Comparison of ENCODE assay signal across 8 mouse cellular contexts in genomic region chr1:133421975-133422570, GRCm38 (mm10). TPM values are rescaled to one million over a fixed set of nuclear protein-coding genes. Genes with fewer than 3 reads are reported as not detected.
A peak's percentile ranks its signal among the peaks of the same experiment; 100 is the strongest.
DNase-seq lines count a peak whose midpoint lies in the region; ATAC-seq and TF ChIP-seq lines count a peak whose summit lies in the region.

No protein-coding gene starts in this region.

- peak overlapping the region; percentile 89 for H3K9ac ChIP-seq in heart, embryonic 16.5 days (ENCODE audit: low read length)
- H3K9ac ChIP-seq in liver, embryonic 14.5 days (replicated peaks): no peak overlapping the region

- H3K27me3 ChIP-seq in E14TG2a.4 (ENCODE audit: insufficient read depth, low read length): peaks cover 56% of the 10 kb centered on the region
- no peaks in the 10 kb centered on the region for H3K27me3 ChIP-seq in heart, embryonic 16.5 days (ENCODE audit: control insufficient read depth, insufficient read depth, low read length)
- peaks cover 37% of the 10 kb centered on the region for H3K27me3 ChIP-seq in liver, embryonic 14.5 days (ENCODE audit: control insufficient read depth, insufficient read depth, low read length)

- H3K4me1 ChIP-seq in E14TG2a.4 (replicated peaks; ENCODE audit: low read depth, low read length): peaks cover 66% of the 10 kb centered on the region
- peaks cover 31% of the 10 kb centered on the region for H3K4me1 ChIP-seq in heart, embryonic 16.5 days (ENCODE audit: control insufficient read depth, insufficient read depth, low read length)
- H3K4me1 ChIP-seq in liver, embryonic 14.5 days (replicated peaks; ENCODE audit: control insufficient read depth in 2 of 2, insufficient read depth in 2 of 2, low read length in 1 of 2): peaks cover 0 to 5% of the 10 kb centered on the region in 2 experiments; a peak in 1 of 4 replicates

- H3K36me3 ChIP-seq in E14TG2a.4 (ENCODE audit: insufficient read depth, low read length): no peaks in the 10 kb centered on the region
- no peaks in the 10 kb centered on the region for H3K36me3 ChIP-seq in heart, embryonic 16.5 days (ENCODE audit: control insufficient read depth, insufficient read depth)
- H3K36me3 ChIP-seq in liver, embryonic 14.5 days (replicated peaks; ENCODE audit: control insufficient read depth, insufficient read depth, low read depth): no peaks in the 10 kb centered on the region

- no peak for ATAC-seq in heart, embryonic 16.5 days (replicated peaks; ENCODE audit: extremely low read depth, insufficient read depth, low FRiP score)
- ATAC-seq in liver, embryonic 14.5 days (ENCODE audit: insufficient read depth): no peak

- no peak for TF ChIP-seq CTCF in E14TG2a.4 (conservative IDR thresholded peaks at IDR 0.05; ENCODE audit: low read length)
- no peak for TF ChIP-seq CTCF in liver, embryonic 14.5 days (IDR thresholded peaks at IDR 0.05; ENCODE audit: low read depth)

- TF ChIP-seq EP300 in liver, embryonic 14.5 days (IDR thresholded peaks at IDR 0.05; ENCODE audit: low read depth): no peak

- intact Hi-C loops in heart, postnatal 14 days (cut with DNase I): loop anchor here (2.0 kb wide), 2 partner anchors 37 to 71 kb away; no protein-coding TSS in a partner anchor

- DNase-seq in heart, adult 11 months: peak; percentile 90
- no peak for DNase-seq in heart, postnatal 14 days
- DNase-seq in liver, embryonic 14.5 days (ENCODE audit: low read depth in 3 of 3, low spot score in 3 of 3): no peak
- DNase-seq in frontal cortex, postnatal 36 days (ENCODE audit: low spot score in 2 of 2): no peak
- DNase-seq in adrenal gland, adult (ENCODE audit: inconsistent age in 2 of 2, low spot score in 1 of 2): no peak
- no peak for DNase-seq in thymus, postnatal 0 days (ENCODE audit: low spot score)

- peak overlapping the region; percentile 34 for H3K27ac ChIP-seq in heart, embryonic 16.5 days (ENCODE audit: low read length)
- no peak overlapping the region for H3K27ac ChIP-seq in liver, embryonic 14.5 days

- H3K4me3 ChIP-seq in E14TG2a.4 (replicated peaks; ENCODE audit: low read length): peak overlapping the region; percentile 88
- H3K4me3 ChIP-seq in heart, embryonic 16.5 days (ENCODE audit: low read length): peak overlapping the region; percentile 84
- H3K4me3 ChIP-seq in liver, embryonic 14.5 days (ENCODE audit: insufficient read depth in 1 of 2, low read depth in 2 of 2, low read length in 2 of 2): peak overlapping the region; percentile 52 to 58; a peak in 3 of 4 replicates

- H3K9me3 ChIP-seq in E14TG2a.4 (ENCODE audit: low read length): no peaks in the 10 kb centered on the region
- H3K9me3 ChIP-seq in heart, embryonic 16.5 days (replicated peaks; ENCODE audit: control insufficient read depth, low read length): no peaks in the 10 kb centered on the region
- H3K9me3 ChIP-seq in liver, embryonic 14.5 days (ENCODE audit: control insufficient read depth, low read length): no peaks in the 10 kb centered on the region

- 51% methylated on average over 16 of the region's 16 CpGs for WGBS in heart, embryonic 16.5 days
- 47% methylated on average over 16 of the region's 16 CpGs for WGBS in liver, embryonic 14.5 days (ENCODE audit: insufficient replicate concordance)

- peak overlapping the region; percentile 99 for H3K4me2 ChIP-seq in heart, embryonic 16.5 days (ENCODE audit: low read depth, low read length)
- peak overlapping the region; percentile 62 for H3K4me2 ChIP-seq in liver, embryonic 14.5 days (ENCODE audit: low read depth)

RNA-seq across cellular contexts. Expression of gene Sox13, which starts 2.1 kb away (rescaled TPM):
- total RNA-seq in heart, postnatal 14 days (2021): 10 to 100 TPM; 22.3 to 23.9 TPM
- 4.3 and 5.8 TPM in 2 replicates for polyA plus RNA-seq in heart, embryonic 16.5 days (2015; fragmentation: Nextera tagmentation; extraction: Ambion mirVana)
- 4.9 and 6.1 TPM in 2 replicates for polyA plus RNA-seq in liver, embryonic 14.5 days (2012; rRNA removed)
- polyA plus RNA-seq in liver, embryonic 14.5 days (2014; fragmentation: Nextera tagmentation; extraction: Ambion mirVana): 1.1 and 1.6 TPM in 2 replicates
- 14.6 and 15.2 TPM in 2 replicates for polyA plus RNA-seq in thymus, postnatal 0 days (2015; fragmentation: Nextera tagmentation; extraction: Ambion mirVana)

RNA-seq across cellular contexts. Expression of gene Etnk2, which starts 58.7 kb away (rescaled TPM):
- total RNA-seq in heart, postnatal 14 days (2021): under 1 TPM; 0.49 to 0.67 TPM
- 1.7 and 2.1 TPM in 2 replicates for polyA plus RNA-seq in heart, embryonic 16.5 days (2015; fragmentation: Nextera tagmentation; extraction: Ambion mirVana)
- 3.4 and 3.7 TPM in 2 replicates for polyA plus RNA-seq in liver, embryonic 14.5 days (2012; rRNA removed)
- 4.9 and 5.5 TPM in 2 replicates for polyA plus RNA-seq in liver, embryonic 14.5 days (2014; fragmentation: Nextera tagmentation; extraction: Ambion mirVana)
- 0.12 and 0.27 TPM in 2 replicates for polyA plus RNA-seq in thymus, postnatal 0 days (2015; fragmentation: Nextera tagmentation; extraction: Ambion mirVana)
